Mouse (Mus musculus) embryonic fibroblast, embryonic 13.5 days (primary cell): Measurements from ENCODE around the gene 1700023F06Rik.

Source experiments
- CTCF ChIP-seq: IDR thresholded peaks from 2 replicates; pipeline ENCODE4 v1.5.1; 2011; ENCODE audit warnings: mild to moderate bottlenecking, control low read depth, low read length, moderate library complexity, borderline replicate concordance; ENCODE audit not compliant: insufficient read depth
- POLR2A ChIP-seq: IDR thresholded peaks from 2 replicates; pipeline ENCODE4 v1.6.1; 2011; ENCODE audit warnings: low read depth, mild to moderate bottlenecking, control low read depth, low read length, moderate library complexity

DNA sequence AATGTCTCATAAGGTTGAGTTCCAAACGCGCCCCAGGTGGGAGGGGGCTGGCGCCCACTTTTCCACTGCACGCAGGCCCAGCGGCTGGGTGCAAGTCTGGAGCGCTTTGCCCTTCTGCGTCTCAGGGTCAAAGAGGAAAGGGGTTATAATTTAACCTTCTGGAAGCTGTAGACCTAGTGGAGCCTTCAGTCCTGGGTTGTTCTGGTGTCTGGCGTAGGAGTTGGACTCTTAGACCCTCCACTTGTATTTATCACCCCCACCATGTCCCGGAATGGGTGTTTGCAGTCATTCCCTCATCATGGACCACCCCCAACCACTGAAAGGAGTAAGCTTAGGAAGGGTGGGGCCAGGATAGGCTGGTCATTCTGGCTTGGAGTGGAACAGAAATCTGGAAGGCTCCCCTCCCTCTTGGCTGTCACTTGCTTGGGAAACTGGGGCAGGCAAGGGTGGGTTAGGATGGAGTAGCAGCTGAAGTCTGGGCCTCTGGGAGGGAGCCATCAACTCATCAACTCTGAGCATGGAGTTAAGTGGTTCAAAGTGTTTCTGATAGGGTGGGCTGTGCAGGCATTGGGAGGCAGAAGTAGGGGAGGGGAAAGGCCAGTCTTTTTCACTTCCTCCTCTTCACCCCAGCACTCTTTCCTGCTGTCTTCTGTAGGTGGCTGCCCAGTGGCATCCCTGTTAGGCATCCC is 36.5 kb downstream of the 1700023F06Rik start:
- TF ChIP-seq POLR2A, result no peak
- no peak for TF ChIP-seq CTCF
